Mouse (Mus musculus): ENCODE measurements around the gene R3hdm4. TPM values are rescaled to one million over a fixed set of nuclear protein-coding genes. Genes with fewer than 3 reads are reported as not detected.
"Not testable (repeated sequence)": the region's sequence is repeated elsewhere in the genome, so short reads cannot be mapped to it uniquely, and the experiment has no call there.

Gene R3hdm4
- polyA plus RNA-seq, 1 experiment from 2014 or later: 231 TPM

DNA sequence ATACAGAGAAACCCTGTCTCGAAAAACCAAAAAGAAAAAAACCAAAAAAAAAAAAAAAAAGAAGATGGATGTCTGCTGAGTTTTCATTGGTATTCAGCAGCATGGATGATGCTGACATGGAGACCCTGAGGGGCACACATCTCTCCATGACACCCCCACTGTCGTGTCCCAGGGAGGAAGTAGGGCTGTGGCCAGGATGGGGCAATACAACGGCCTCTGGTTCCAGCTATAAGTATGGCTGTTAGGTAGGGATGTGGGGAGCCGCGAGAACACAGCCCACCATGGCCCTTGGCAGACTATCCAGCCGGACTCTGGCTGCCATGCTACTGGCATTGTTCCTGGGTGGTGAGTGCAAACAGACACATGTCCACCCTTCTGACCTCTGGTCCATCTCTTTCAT lies 35.0 kb downstream of the R3hdm4 start, which contains the start of gene Elane:
Elane (plus strand) TSS at position 194 of the 400 bp plus-strand sequence.
- H3K4me2 ChIP-seq (replicated peaks): no peak within 1 kb of the TSS
- H3K4me1 ChIP-seq (replicated peaks): peaks cover 9% of the 10 kb centered on the region
- 87% methylated on average over 6 of the region's 6 CpGs for WGBS
- no peak within 1 kb of the TSS for H3K9ac ChIP-seq (replicated peaks)
- H3K9me3 ChIP-seq: no peaks in the 10 kb centered on the region
- H3K36me3 ChIP-seq: no peaks in the 10 kb centered on the region
- no peak within 1 kb of the TSS for H3K4me3 ChIP-seq (replicated peaks)
- H3K27ac ChIP-seq: no peak within 1 kb of the TSS
- H3K27me3 ChIP-seq: peaks cover 33% of the 10 kb centered on the region
- ATAC-seq: no peak

DNA sequence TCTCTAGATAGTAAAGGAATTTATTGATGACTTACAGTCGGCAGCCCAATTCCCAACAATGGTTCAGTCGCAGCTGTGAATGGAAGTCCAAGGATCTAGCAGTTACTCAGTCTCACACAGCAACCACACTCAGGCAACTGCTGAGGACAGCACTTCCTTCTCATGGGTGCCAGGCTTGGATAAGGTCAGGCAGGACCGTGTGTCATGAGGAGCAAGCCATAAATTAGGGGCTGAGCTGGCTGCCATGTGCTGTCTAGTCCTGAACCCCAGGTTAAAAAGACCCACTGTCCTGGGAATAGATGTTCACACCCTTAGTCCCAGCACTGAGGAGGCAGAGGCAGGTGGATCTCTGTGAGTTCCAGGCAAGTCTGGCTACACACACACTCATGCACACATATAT lies 36.1 kb downstream of the R3hdm4 start:
- H3K9ac ChIP-seq (replicated peaks); ATAC-seq; H3K9me3 ChIP-seq; H3K36me3 ChIP-seq; H3K4me3 ChIP-seq (replicated peaks); H3K27ac ChIP-seq; H3K4me2 ChIP-seq (replicated peaks): not testable (repeated sequence)
- peaks cover 34% of the 10 kb centered on the region for H3K27me3 ChIP-seq
- H3K4me1 ChIP-seq (replicated peaks): peaks cover 12% of the 10 kb centered on the region
- WGBS: 84% methylated on average over 3 of the region's 3 CpGs

DNA sequence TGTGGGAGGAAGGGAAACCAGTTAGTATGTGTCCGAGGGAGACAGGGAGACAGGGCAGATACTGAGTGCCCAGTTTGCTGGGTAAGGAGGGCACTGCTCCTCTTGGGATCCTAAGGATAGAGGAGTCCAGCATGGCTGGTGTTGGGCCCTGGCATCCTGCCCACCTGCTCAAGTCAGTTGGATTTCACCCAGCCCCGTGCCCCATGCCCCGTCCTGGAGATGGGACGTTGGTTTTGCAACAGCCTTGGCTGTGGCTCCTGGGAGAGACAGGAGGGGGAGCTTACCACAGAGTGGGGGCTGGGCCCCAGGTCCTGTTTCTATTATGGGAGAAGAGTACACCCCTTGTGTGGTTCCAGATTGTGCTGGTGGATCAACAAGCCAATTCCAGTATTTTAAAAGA lies 36.6 kb downstream of the R3hdm4 start:
- 68% methylated on average over 4 of the region's 4 CpGs for WGBS

DNA sequence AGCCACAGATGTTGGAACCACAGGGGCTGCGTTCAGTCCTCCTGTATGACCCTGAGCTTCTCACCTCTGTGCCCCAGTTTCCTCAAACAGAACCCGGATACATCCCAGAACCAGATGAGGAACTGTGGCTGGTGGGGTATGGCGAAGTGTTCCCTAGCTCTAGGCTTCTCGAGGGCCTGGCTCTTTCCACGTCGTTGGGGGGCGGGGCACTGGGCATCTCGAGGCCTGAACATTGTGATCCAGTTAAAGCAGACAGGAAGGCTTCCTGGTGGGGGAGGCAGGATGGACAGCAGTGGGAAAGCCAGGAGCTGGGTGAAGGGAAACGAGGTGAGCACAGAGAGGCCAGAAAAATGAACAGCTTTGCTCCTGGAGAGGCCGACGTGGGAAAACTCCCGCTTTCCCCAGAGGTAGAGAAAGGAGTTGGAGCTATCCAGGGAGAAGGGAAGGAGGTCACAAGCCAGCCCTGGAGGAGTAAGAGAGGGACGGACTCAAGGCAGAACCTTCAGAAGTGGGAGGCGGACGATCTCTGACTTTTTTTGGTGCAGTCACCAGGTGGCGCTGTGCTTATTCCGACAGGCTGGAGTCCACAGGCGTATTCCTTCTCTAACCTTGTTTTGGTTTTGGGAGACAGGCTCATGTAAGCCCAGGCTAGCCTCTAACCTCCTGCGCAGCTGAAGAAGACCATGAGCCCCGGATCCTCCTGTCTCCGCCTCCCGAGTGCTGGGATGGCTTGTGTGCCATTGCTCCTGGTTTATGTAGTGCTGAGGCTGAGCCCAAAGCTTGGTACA lies 37.5 kb downstream of the R3hdm4 start:
- Histone ChIP-seq H3K9ac (replicated peaks) (no peak overlapping the region), H3K27ac (no peak overlapping the region), H3K4me3 (replicated peaks) (no peak overlapping the region), H3K27me3 (peaks cover 40% of the 10 kb centered on the region), H3K4me1 (replicated peaks) (peaks cover 12% of the 10 kb centered on the region), H3K36me3 (no peaks in the 10 kb centered on the region), H3K4me2 (replicated peaks) (no peak overlapping the region), H3K9me3 (no peaks in the 10 kb centered on the region)
- peak; percentile 32; the same call in 1 of the 2 replicates for ATAC-seq
- 16% methylated on average over 22 of the region's 22 CpGs for WGBS

More for the DNA sequence above, 36.6 kb downstream of the R3hdm4 start:
- no peak for ATAC-seq
- H3K9ac ChIP-seq (replicated peaks): no peak overlapping the region
- H3K27ac ChIP-seq: no peak overlapping the region
- peaks cover 12% of the 10 kb centered on the region for H3K4me1 ChIP-seq (replicated peaks)
- no peaks in the 10 kb centered on the region for H3K36me3 ChIP-seq
- no peak overlapping the region for H3K4me2 ChIP-seq (replicated peaks)
- no peak overlapping the region for H3K4me3 ChIP-seq (replicated peaks)
- H3K9me3 ChIP-seq: no peaks in the 10 kb centered on the region
- H3K27me3 ChIP-seq: peaks cover 39% of the 10 kb centered on the region

DNA sequence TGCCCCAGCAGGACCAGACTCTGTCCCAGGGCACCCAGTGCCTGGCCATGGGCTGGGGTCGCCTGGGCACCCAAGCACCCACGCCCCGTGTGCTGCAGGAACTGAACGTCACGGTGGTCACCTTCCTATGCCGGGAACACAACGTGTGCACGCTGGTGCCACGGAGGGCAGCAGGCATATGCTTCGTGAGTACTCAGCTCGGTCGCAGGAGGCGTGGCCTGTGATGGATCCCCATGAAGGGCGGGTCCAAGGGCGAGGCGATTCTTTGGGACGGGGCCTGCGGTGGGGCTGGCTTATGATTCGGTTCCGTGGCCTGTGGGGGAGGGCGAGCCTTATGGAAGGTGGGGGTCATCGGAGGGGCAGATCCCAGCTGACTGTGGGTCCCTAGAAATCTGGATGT lies 39.0 kb downstream of the R3hdm4 start:
- Histone ChIP-seq H3K4me3 (replicated peaks) (no peak overlapping the region; the same call in 1 of the 2 replicates), H3K9me3 (no peaks in the 10 kb centered on the region), H3K36me3 (no peaks in the 10 kb centered on the region), H3K9ac (replicated peaks) (no peak overlapping the region; the same call in 1 of the 2 replicates), H3K4me2 (replicated peaks) (peak overlapping the region; percentile 33), H3K4me1 (replicated peaks) (peaks cover 12% of the 10 kb centered on the region), H3K27ac (no peak overlapping the region), H3K27me3 (peaks cover 40% of the 10 kb centered on the region)
- ATAC-seq: no peak
- WGBS: 6% methylated on average over 22 of the region's 22 CpGs

DNA sequence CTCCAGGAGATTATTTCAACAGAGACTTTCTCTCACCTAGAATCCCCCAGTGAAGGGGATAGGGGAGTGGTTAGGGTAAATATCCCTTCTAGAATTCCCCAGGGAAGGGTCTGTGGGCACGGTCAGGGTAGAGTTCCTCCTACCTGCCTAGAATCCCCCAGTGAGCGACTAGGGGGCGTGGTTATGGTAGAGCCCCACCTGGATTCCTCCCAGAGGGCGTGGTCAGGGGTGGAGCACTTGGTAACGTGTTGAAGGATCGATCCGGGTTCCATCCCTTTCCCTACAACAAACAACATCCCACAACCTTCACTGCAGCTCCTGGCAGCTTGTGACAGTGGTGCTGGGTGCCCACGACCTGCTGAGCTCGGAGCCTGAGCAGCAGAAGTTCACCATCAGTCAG lies 40.3 kb downstream of the R3hdm4 start:
- H3K4me1 ChIP-seq (replicated peaks): peaks cover 12% of the 10 kb centered on the region
- no peak overlapping the region for H3K9ac ChIP-seq (replicated peaks)
- H3K4me2 ChIP-seq (replicated peaks): no peak overlapping the region
- no peaks in the 10 kb centered on the region for H3K36me3 ChIP-seq
- H3K4me3 ChIP-seq (replicated peaks): no peak overlapping the region
- H3K27me3 ChIP-seq: peaks cover 40% of the 10 kb centered on the region
- no peak overlapping the region for H3K27ac ChIP-seq
- H3K9me3 ChIP-seq: no peaks in the 10 kb centered on the region
- WGBS: 21% methylated on average over 9 of the region's 9 CpGs
- ATAC-seq: no peak

DNA sequence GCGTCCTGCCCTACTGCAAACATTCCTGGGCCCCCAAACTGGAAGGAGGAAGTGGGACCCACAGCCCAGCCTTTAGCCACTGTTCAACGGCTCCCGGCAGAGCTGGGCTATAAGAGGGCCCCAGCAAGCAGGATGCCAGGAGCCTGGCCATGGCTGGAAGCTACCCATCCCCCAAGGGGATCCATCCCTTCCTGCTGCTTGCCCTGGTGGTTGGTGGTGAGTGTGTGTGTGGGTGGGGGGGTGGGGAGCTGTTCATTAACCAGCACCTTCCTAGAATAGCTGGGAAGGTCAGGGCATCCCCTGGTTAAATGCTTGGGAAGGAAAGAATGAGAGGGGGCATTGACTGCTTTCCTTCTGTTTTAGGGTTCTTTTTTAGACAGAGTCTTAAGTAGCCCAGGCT lies 41.5 kb downstream of the R3hdm4 start:
- Histone ChIP-seq H3K27ac (no peak overlapping the region), H3K4me1 (replicated peaks) (peaks cover 23% of the 10 kb centered on the region), H3K9me3 (no peaks in the 10 kb centered on the region), H3K4me2 (replicated peaks) (no peak overlapping the region), H3K9ac (replicated peaks) (no peak overlapping the region), H3K36me3 (no peaks in the 10 kb centered on the region), H3K4me3 (replicated peaks) (no peak overlapping the region), H3K27me3 (peaks cover 40% of the 10 kb centered on the region)
- WGBS: 46% methylated on average over 3 of the region's 3 CpGs
- no peak for ATAC-seq

DNA sequence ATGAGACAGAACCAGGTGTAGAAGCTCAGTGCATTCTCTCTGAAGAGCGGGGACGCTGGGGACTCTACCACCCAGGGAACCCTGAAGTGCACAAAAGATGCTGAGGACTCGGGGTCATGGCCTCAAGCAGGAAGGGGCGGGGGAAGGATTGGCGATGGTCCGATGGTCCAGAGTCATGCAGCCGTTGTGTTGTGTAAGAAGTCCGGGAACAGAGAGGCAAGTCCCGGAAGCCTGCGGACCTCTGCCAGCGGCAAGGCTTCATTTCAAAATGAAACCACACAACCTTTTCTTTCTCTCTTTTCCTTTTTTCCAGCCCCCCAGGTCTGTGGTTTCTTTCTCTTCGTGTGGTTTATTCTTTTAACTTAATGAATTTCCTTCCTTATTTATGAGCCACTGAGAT lies 43.3 kb downstream of the R3hdm4 start:
- Histone ChIP-seq H3K36me3 (0 out of 2 replicates have a peak, but pooled peaks cover 1% of the 10 kb centered on the region), H3K27ac (no peak overlapping the region), H3K4me2 (replicated peaks) (no peak overlapping the region), H3K9ac (replicated peaks) (no peak overlapping the region), H3K4me3 (replicated peaks) (no peak overlapping the region), H3K4me1 (replicated peaks) (peaks cover 28% of the 10 kb centered on the region), H3K27me3 (peaks cover 31% of the 10 kb centered on the region), H3K9me3 (no peaks in the 10 kb centered on the region)
- no peak for ATAC-seq
- 40% methylated on average over 12 of the region's 12 CpGs for WGBS

DNA sequence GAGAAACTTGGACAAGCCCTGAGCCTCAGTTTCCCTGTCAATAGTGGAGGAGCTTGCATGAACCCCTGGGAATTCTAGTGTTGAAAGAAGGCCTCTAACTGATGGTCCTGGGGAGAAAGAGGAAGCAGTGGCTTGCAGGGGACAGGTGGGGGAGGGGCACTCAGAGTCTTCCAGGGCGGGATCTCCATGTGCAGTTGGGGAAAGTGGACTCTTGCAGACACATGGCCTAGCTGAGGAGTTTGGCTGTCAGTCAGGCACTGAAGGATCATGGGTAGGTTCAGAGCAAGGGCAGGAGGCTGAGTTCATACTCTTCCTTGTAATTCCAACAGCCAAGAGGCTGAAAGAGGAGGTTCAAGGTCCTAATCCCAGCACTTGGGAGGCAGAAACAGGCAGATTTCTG lies 43.8 kb downstream of the R3hdm4 start:
- no peaks in the 10 kb centered on the region for H3K9me3 ChIP-seq
- H3K27ac ChIP-seq: no peak overlapping the region
- 56% methylated on average over 1 of the region's 1 CpGs for WGBS
- H3K27me3 ChIP-seq: peaks cover 25% of the 10 kb centered on the region
- H3K4me3 ChIP-seq (replicated peaks): no peak overlapping the region
- H3K36me3 ChIP-seq: 0 out of 2 replicates have a peak, but pooled peaks cover 4% of the 10 kb centered on the region
- no peak overlapping the region for H3K4me2 ChIP-seq (replicated peaks)
- H3K9ac ChIP-seq (replicated peaks): no peak overlapping the region
- peaks cover 29% of the 10 kb centered on the region for H3K4me1 ChIP-seq (replicated peaks)
- no peak for ATAC-seq

DNA sequence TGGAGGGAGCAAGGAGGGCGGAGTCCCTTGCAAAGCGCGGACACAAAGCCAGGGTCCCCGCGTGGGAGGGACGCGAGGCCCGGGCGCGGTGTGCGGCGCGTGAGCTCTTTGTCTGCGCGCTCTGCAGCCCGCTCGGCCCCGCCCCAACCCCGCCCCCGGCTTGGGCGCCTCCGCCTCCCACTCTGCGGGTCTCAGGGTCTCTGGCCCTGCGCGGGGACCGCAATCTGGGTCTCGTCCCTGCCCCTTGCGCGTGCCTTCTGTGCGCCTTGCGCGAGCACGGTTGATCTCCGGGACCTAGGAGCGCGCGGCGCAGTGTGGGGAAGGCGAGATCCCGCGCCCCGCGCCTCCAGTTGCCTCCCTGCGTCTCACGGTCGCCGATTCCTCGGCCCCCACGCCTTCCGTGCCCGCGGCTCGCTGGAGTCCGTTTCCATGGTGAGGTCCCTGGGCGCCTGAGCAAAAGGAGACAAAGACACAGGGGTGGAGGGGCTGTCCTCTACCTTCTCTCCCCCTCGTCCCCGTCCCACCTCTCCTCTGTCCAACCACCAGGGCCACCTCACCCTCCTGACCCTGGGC lies 46.6 kb downstream of the R3hdm4 start, which contains the start of the genes Prtn3 and Plppr3:
Prtn3 (plus strand) TSS at position 187 of the 573 bp plus-strand sequence.
Plppr3 (minus strand) TSS at position 345 of the 573 bp plus-strand sequence.
- Histone ChIP-seq H3K27ac (peak within 1 kb of the TSS; percentile 95), H3K36me3 (peaks cover 29% of the 10 kb centered on the region), H3K27me3 (0 out of 2 replicates have a peak, but pooled peaks cover under 1% of the 10 kb centered on the region), H3K9me3 (no peaks in the 10 kb centered on the region), H3K4me2 (replicated peaks) (peak within 1 kb of the TSS; percentile 97), H3K9ac (replicated peaks) (peak within 1 kb of the TSS; percentile 96), H3K4me1 (replicated peaks) (peaks cover 48% of the 10 kb centered on the region), H3K4me3 (replicated peaks) (peak within 1 kb of the TSS; percentile 77)
- WGBS: under 1% methylated on average over 43 of the region's 57 CpGs
- ATAC-seq: peak; percentile 90

DNA sequence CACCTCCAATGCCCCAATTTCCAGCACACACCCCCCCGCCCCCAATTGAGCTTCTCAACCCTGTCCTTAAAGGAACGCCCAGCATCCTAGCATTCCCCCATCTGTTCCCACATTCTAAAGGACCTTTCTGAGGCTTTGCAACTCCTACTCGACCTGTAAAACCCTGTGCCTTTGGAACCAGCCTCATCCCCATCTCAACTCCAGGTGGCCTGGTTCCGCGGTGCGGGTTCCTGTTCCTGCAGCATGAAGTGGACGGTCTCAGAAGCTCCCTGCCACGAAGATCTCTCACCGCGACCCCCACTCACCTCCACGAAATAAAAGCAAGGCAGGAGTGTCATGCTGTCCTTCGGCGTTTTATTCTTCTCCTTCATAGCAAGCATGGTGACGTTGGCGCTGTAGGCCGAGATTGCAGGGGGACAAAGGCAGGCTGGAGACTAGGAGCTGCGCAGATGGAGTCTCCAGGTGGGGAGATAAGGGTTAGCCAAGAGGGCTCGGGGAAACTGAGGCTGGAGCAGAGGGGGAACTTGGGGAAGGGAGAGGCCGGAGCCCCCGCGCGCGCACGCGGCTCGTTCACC lies 47.2 kb downstream of the R3hdm4 start:
- no peaks in the 10 kb centered on the region for H3K27me3 ChIP-seq
- H3K27ac ChIP-seq: peak overlapping the region; percentile 95
- WGBS: under 1% methylated on average over 26 of the region's 26 CpGs
- H3K36me3 ChIP-seq: peaks cover 35% of the 10 kb centered on the region
- H3K9me3 ChIP-seq: no peaks in the 10 kb centered on the region
- H3K4me2 ChIP-seq (replicated peaks): peak overlapping the region; percentile 97
- peak overlapping the region; percentile 77 for H3K4me3 ChIP-seq (replicated peaks)
- H3K9ac ChIP-seq (replicated peaks): peak overlapping the region; percentile 96
- peak; percentile 10 for ATAC-seq
- H3K4me1 ChIP-seq (replicated peaks): peaks cover 54% of the 10 kb centered on the region

DNA sequence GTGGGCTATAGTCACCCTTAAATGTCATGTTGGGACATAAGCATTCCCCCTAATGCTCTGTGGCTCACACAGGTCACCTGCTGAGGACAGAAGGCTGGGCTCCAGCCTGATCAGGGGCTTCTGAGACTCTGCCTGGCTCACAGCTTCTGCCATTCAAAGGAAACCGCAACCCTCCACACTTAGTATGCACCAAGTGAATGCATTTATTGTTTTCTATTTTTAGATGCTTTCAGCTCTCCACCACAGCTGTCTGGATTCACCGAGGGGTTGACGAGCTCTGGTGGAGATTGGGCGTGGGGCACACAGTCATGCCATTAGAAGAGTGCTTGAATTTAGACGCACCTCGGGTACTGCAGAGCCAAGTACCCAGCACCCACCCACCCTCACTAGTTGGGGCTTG lies 47.7 kb downstream of the R3hdm4 start:
- no peaks in the 10 kb centered on the region for H3K9me3 ChIP-seq
- ATAC-seq: 0 out of 2 replicates have a peak, but pooled peaks have one; percentile 10
- H3K4me1 ChIP-seq (replicated peaks): peaks cover 58% of the 10 kb centered on the region
- WGBS: 5% methylated on average over 6 of the region's 6 CpGs
- H3K27ac ChIP-seq: peak overlapping the region; percentile 95
- no peaks in the 10 kb centered on the region for H3K27me3 ChIP-seq
- peaks cover 39% of the 10 kb centered on the region for H3K36me3 ChIP-seq
- H3K9ac ChIP-seq (replicated peaks): peak overlapping the region; percentile 96
- peak overlapping the region; percentile 77 for H3K4me3 ChIP-seq (replicated peaks)
- peak overlapping the region; percentile 97 for H3K4me2 ChIP-seq (replicated peaks)

Measured in midbrain, embryonic 13.5 days (tissue).